Mouse (Mus musculus) testis, adult 2 months (tissue): Measurements from ENCODE around the gene Stard13.

ENCODE experiments used
- CTCF ChIP-seq: fragments of 200-500 bp; IDR thresholded peaks from 2 replicates; pipeline ENCODE4 v1.5.1; 2012; ENCODE audit warnings: low read depth, mild to moderate bottlenecking, inconsistent platforms, low read length, moderate library complexity; ENCODE audit not compliant: control insufficient read depth, insufficient read depth, insufficient replicate concordance
- POLR2A ChIP-seq: fragments of 200-500 bp; IDR thresholded peaks from 2 replicates; pipeline ENCODE4 v1.6.1; 2012; ENCODE audit warnings: low read depth, mild to moderate bottlenecking, inconsistent platforms, low read length, moderate library complexity; ENCODE audit not compliant: control insufficient read depth

- TF ChIP-seq CTCF (no peak), POLR2A (no peak)
These were observed 190.7 kb downstream of the Stard13 start for GRCm38 (mm10) chr5:151042911-151043310.
